Mouse (Mus musculus): ENCODE measurements at regions not wholly inside any gene's neighbourhood (a gene's known extent, or its start where the extent isn't known, plus 50 kb on each side); places are given as distances from the start of the nearest gene placed in this dataset.
A peak's percentile ranks its signal among the peaks of the same experiment; 100 is the strongest.

- Histone ChIP-seq H3K4me1 (replicated peaks; ENCODE audit: low read depth, low read length) (no peaks in the 10 kb centered on the region), H3K27me3 (ENCODE audit: insufficient read depth, low read length) (no peaks in the 10 kb centered on the region), H3K36me3 (ENCODE audit: insufficient read depth, low read length) (no peaks in the 10 kb centered on the region), H3K9me3 (ENCODE audit: low read length) (peaks cover 11% of the 10 kb centered on the region; the same call in 1 of the 2 replicates), H3K4me3 (replicated peaks; ENCODE audit: low read length) (no peak overlapping the region)
- no peak for TF ChIP-seq CTCF (conservative IDR thresholded peaks at IDR 0.05; ENCODE audit: low read length)
- no peak for TF ChIP-seq POU5F1 (IDR thresholded peaks at IDR 0.05; ENCODE audit: borderline replicate concordance, low read length)
- no peak for TF ChIP-seq NANOG (IDR thresholded peaks at IDR 0.05; ENCODE audit: borderline replicate concordance, low read length)
Measured at GRCm38 (mm10) chrX:42332906-42333305, 156.6 kb upstream of the Tex13c2 start.

- TF ChIP-seq CTCF (conservative IDR thresholded peaks at IDR 0.05; ENCODE audit: low read length) (no peak), NANOG (IDR thresholded peaks at IDR 0.05; ENCODE audit: borderline replicate concordance, low read length) (no peak), POU5F1 (IDR thresholded peaks at IDR 0.05; ENCODE audit: borderline replicate concordance, low read length) (no peak)
- Histone ChIP-seq H3K9me3 (ENCODE audit: low read length) (peaks cover 11% of the 10 kb centered on the region; the same call in 1 of the 2 replicates), H3K27me3 (ENCODE audit: insufficient read depth, low read length) (no peaks in the 10 kb centered on the region), H3K4me3 (replicated peaks; ENCODE audit: low read length) (no peak overlapping the region), H3K4me1 (replicated peaks; ENCODE audit: low read depth, low read length) (no peaks in the 10 kb centered on the region), H3K36me3 (ENCODE audit: insufficient read depth, low read length) (no peaks in the 10 kb centered on the region)
Measured at GRCm38 (mm10) chrX:42333631-42334030, 155.9 kb upstream of the Tex13c2 start.

GRCm38 (mm10) chrX:42334794-42335193, 154.7 kb upstream of the Tex13c2 start:
- TF ChIP-seq CTCF (conservative IDR thresholded peaks at IDR 0.05; ENCODE audit: low read length) (no peak), POU5F1 (IDR thresholded peaks at IDR 0.05; ENCODE audit: borderline replicate concordance, low read length) (no peak), NANOG (IDR thresholded peaks at IDR 0.05; ENCODE audit: borderline replicate concordance, low read length) (no peak)
- no peaks in the 10 kb centered on the region for H3K36me3 ChIP-seq (ENCODE audit: insufficient read depth, low read length)
- peaks cover 11% of the 10 kb centered on the region; the same call in 1 of the 2 replicates for H3K9me3 ChIP-seq (ENCODE audit: low read length)
- H3K4me3 ChIP-seq (replicated peaks; ENCODE audit: low read length): no peak overlapping the region
- H3K4me1 ChIP-seq (replicated peaks; ENCODE audit: low read depth, low read length): no peaks in the 10 kb centered on the region
- H3K27me3 ChIP-seq (ENCODE audit: insufficient read depth, low read length): no peaks in the 10 kb centered on the region

- Histone ChIP-seq H3K36me3 (ENCODE audit: insufficient read depth, low read length) (no peaks in the 10 kb centered on the region), H3K9me3 (ENCODE audit: low read length) (0 out of 2 replicates have a peak, but pooled peaks cover 3% of the 10 kb centered on the region), H3K27me3 (ENCODE audit: insufficient read depth, low read length) (no peaks in the 10 kb centered on the region), H3K4me3 (replicated peaks; ENCODE audit: low read length) (no peak overlapping the region), H3K4me1 (replicated peaks; ENCODE audit: low read depth, low read length) (peaks cover under 1% of the 10 kb centered on the region)
- no peak for TF ChIP-seq POU5F1 (IDR thresholded peaks at IDR 0.05; ENCODE audit: borderline replicate concordance, low read length)
- TF ChIP-seq CTCF (conservative IDR thresholded peaks at IDR 0.05; ENCODE audit: low read length): no peak
Measured at GRCm38 (mm10) chrX:42336772-42337171, 152.7 kb upstream of the Tex13c2 start.

- H3K4me3 ChIP-seq (replicated peaks; ENCODE audit: low read length): no peak overlapping the region
- H3K4me1 ChIP-seq (replicated peaks; ENCODE audit: low read depth, low read length): peaks cover 28% of the 10 kb centered on the region
- H3K27me3 ChIP-seq (ENCODE audit: insufficient read depth, low read length): no peaks in the 10 kb centered on the region
- no peaks in the 10 kb centered on the region for H3K36me3 ChIP-seq (ENCODE audit: insufficient read depth, low read length)
- no peak for TF ChIP-seq POU5F1 (IDR thresholded peaks at IDR 0.05; ENCODE audit: borderline replicate concordance, low read length)
- no peak for TF ChIP-seq NANOG (IDR thresholded peaks at IDR 0.05; ENCODE audit: borderline replicate concordance, low read length)
- no peak for TF ChIP-seq CTCF (conservative IDR thresholded peaks at IDR 0.05; ENCODE audit: low read length)
- no peaks in the 10 kb centered on the region for H3K9me3 ChIP-seq (ENCODE audit: low read length)
Measured at GRCm38 (mm10) chrX:42342362-42342761, 147.1 kb upstream of the Tex13c2 start.

GRCm38 (mm10) chrX:42342951-42343879, 146.3 kb upstream of the Tex13c2 start:
- no peak for TF ChIP-seq CTCF (conservative IDR thresholded peaks at IDR 0.05; ENCODE audit: low read length)
- no peak; the same call in 1 of the 2 replicates for TF ChIP-seq NANOG (IDR thresholded peaks at IDR 0.05; ENCODE audit: borderline replicate concordance, low read length)
- TF ChIP-seq POU5F1 (IDR thresholded peaks at IDR 0.05; ENCODE audit: borderline replicate concordance, low read length): no peak
- H3K4me1 ChIP-seq (replicated peaks; ENCODE audit: low read depth, low read length): peaks cover 28% of the 10 kb centered on the region
- no peaks in the 10 kb centered on the region for H3K36me3 ChIP-seq (ENCODE audit: insufficient read depth, low read length)
- H3K27me3 ChIP-seq (ENCODE audit: insufficient read depth, low read length): no peaks in the 10 kb centered on the region
- no peaks in the 10 kb centered on the region for H3K9me3 ChIP-seq (ENCODE audit: low read length)
- peak overlapping the region; percentile 23; the same call in 1 of the 2 replicates for H3K4me3 ChIP-seq (replicated peaks; ENCODE audit: low read length)

- no peak for TF ChIP-seq CTCF (conservative IDR thresholded peaks at IDR 0.05; ENCODE audit: low read length)
- TF ChIP-seq NANOG (IDR thresholded peaks at IDR 0.05; ENCODE audit: borderline replicate concordance, low read length): no peak
- no peak for TF ChIP-seq POU5F1 (IDR thresholded peaks at IDR 0.05; ENCODE audit: borderline replicate concordance, low read length)
- Histone ChIP-seq H3K27me3 (ENCODE audit: insufficient read depth, low read length) (no peaks in the 10 kb centered on the region), H3K9me3 (ENCODE audit: low read length) (no peaks in the 10 kb centered on the region), H3K4me1 (replicated peaks; ENCODE audit: low read depth, low read length) (no peaks in the 10 kb centered on the region), H3K4me3 (replicated peaks; ENCODE audit: low read length) (no peak overlapping the region), H3K36me3 (ENCODE audit: insufficient read depth, low read length) (no peaks in the 10 kb centered on the region)
Measured at GRCm38 (mm10) chrX:42352610-42353254, 136.8 kb upstream of the Tex13c2 start.

GRCm38 (mm10) chrX:42359381-42360172, 129.9 kb upstream of the Tex13c2 start:
- Histone ChIP-seq H3K9me3 (ENCODE audit: low read length) (no peaks in the 10 kb centered on the region), H3K27me3 (ENCODE audit: insufficient read depth, low read length) (no peaks in the 10 kb centered on the region), H3K4me1 (replicated peaks; ENCODE audit: low read depth, low read length) (peaks cover 23% of the 10 kb centered on the region), H3K36me3 (ENCODE audit: insufficient read depth, low read length) (no peaks in the 10 kb centered on the region), H3K4me3 (replicated peaks; ENCODE audit: low read length) (no peak overlapping the region)
- TF ChIP-seq POU5F1 (IDR thresholded peaks at IDR 0.05; ENCODE audit: borderline replicate concordance, low read length) (no peak), CTCF (conservative IDR thresholded peaks at IDR 0.05; ENCODE audit: low read length) (no peak), NANOG (IDR thresholded peaks at IDR 0.05; ENCODE audit: borderline replicate concordance, low read length) (no peak)
